Mouse (Mus musculus): Measurements from ENCODE around the gene Taar6. TPM values are rescaled to one million over a fixed set of nuclear protein-coding genes. Genes with fewer than 3 reads are reported as not detected.

Gene Taar6
- not detected in 2 replicates for total RNA-seq (2015; ENCODE audit: low replicate concordance)
- total RNA-seq (2017; ENCODE audit: low replicate concordance): not detected in 2 replicates

DNA sequence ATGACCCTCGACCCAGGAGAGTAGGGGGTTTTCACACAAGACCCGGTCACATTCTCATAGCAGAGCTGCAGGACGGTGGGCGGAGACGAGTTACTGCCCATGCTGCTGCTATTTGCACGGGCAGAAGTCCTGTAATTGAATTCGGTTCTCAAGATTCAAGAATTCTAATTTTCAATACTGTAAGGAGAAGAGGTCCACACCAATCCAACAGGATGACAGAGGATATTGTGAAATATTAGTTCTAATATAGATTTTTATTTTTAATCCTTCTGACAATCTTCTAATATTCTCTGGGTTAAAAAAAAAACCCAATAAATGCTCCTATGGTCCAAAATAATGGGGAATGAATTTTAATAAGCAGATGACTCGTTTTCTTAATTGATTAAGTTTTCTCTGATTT, at the start of gene Taar6:
TSS of gene Taar6 (minus strand) at position 101 of the 400 bp plus-strand sequence.
- no peak for ATAC-seq (replicated peaks; ENCODE audit: low FRiP score, poor library complexity, severe bottlenecking)

DNA sequence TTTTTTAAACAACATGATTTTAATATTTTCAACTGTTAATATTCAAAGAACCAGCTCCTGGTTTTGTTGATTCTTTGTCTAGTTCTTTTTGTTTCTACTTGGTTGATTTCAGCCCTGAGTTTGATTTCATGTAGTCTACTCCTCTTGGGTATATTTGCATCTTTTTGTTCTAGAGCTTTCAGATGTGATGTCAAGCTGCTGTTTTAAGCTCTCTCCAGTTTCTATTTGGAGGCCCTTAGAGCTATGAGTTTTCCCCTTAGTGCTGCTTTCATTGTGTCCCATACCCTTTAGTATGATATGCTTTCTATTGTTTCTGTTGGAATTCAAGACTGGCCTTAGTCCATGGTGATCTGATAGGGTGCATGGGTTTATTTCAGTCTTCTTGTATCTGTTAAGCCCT, 45.9 kb upstream of the Taar6 start:
- no peak for ATAC-seq (replicated peaks; ENCODE audit: low FRiP score, poor library complexity, severe bottlenecking)

DNA sequence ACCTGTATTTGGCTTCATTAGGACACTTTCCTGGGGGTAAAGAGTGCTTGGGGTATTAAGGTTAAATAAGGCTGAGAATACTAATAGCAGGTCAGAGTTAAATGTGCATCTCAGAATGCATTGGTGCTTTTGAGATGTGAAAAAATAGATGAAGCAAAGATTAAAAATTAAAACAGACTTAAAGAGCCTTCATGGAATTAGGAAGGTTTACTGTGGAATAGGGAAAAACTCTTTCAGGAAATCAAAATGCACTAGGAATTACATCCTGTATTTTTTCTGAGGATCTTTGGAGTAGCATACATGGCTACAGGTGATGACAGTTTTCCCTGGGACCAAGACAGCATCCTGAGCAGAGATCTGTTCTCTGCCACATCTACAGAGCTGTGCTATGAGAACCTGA, 41.5 kb upstream of the Taar6 start, which contains the start of gene Taar7d:
TSS of gene Taar7d (plus strand) at position 301 of the 400 bp plus-strand sequence.
- ATAC-seq (replicated peaks; ENCODE audit: low FRiP score, poor library complexity, severe bottlenecking): no peak

DNA sequence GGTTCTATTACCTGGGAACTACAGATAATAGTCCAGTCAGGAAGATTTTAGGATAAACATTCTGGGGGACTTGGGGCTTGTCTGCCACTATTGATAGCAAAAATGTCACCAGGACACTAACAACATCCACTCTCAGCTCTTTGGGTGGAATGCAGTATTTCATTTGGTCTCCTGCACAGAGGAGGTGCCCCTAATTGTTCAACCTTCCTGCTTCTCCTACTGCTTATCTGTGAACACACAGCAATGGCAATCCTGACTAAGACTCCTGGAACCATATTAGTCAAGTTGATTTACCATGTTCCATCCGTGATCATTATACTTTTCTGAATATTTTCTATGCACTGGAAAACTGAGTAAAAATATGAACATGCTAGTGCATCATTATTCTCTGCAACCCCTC, 22.7 kb upstream of the Taar6 start:
- ATAC-seq (replicated peaks; ENCODE audit: low FRiP score, poor library complexity, severe bottlenecking): 0 out of 2 replicates have a peak, but pooled peaks have one; percentile 47

DNA sequence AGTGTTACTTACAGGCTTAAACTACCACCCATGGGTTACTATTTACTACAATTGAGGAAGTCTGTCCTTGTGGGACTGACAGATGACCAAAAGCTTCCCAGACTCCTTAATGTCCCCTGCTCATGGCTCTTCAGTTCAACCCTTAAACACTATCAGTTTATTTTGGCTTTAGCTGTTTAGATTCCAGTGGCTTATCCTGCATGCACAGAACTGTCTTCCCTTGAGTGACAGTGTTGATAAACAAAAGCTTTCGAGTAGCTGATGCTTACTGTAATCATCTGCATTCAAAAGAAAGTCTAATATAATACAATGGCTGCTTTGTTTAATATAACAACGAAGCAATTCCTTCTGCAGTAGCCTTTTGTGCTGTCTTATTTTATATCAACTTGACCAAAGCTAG, 21.6 kb upstream of the Taar6 start:
- peak; percentile 88 for ATAC-seq (replicated peaks; ENCODE audit: low FRiP score, poor library complexity, severe bottlenecking)

DNA sequence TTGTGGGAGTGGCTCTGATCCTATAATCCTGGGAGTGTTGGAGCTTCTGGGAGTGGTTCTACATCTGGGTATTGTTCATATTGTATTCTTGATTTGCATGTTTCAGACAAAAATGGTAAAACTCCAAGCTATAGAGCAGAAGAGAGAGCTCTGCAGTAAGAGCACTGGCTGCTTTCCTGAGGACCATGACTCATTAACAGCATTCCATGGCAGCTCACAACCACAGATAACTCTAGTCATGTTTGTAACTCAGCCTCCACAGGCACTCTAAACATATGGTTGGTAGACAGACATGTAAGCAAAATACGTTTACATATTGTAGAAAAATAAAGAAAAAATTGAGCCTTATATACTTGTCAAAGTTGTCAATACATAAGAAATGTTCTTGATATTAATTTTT, 21.0 kb upstream of the Taar6 start:
- ATAC-seq (replicated peaks; ENCODE audit: low FRiP score, poor library complexity, severe bottlenecking): peak; percentile 80

DNA sequence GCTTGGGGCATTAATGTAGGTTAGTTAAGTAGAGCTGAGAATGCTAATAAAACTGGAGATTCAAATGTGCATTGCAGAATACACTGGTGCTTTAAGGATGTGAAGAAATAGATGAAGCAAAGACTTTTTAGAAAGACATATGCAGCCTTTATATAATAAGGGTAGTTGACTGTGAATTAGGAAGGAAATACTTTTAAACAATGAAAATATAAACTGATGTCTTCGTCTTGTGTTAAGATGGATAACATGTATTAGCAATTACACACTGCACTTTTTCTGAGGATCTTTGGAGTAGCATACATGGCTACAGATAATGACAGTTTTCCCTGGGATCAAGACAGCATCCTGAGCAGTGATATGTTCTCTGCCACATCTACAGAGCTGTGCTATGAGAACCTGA, 14.2 kb upstream of the Taar6 start, which contains the start of gene Taar7b:
TSS of gene Taar7b (plus strand) at position 301 of the 400 bp plus-strand sequence.
- no peak for ATAC-seq (replicated peaks; ENCODE audit: low FRiP score, poor library complexity, severe bottlenecking)

DNA sequence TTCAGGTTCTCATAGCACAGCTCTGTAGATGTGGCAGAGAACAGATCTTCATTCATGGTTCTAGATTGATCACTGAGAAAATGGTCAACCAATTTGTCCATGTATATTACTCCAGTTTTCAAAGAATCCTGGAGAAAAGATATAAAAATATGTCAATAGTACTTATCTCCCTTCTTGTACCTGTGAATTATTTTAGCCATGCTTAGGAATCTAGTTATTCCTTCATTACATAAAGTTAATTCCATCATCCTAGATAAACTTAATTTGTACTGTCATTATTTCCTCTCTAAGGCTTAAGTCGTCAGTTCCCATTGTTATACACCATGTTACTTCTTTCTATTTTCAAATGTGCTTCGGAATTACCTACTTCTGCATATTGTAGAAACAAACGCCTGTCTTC, 7.9 kb upstream of the Taar6 start, which contains the start of gene Taar7a:
TSS of gene Taar7a (minus strand) at position 101 of the 400 bp plus-strand sequence.
- ATAC-seq (replicated peaks; ENCODE audit: low FRiP score, poor library complexity, severe bottlenecking): no peak

DNA sequence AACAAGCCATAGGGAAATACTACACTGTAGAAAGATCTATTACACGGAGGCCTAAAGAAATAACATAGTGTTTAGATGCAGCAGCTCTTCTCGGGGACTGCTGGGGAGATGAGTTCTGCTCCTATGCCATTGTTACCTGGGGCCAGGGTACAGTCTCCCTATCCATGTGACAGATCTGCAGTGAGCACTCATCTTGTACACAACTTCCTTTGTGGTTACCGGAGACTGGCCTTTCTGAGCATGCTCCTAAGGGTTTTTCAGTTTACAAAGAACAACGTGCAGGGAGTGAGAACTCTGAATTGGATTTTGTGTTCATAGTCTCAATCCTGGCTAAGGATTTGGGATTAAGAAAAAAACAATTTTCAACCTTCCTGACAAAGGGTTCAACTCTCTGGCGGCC, 973 bp upstream of the Taar6 start:
- ATAC-seq (replicated peaks; ENCODE audit: low FRiP score, poor library complexity, severe bottlenecking): no peak

DNA sequence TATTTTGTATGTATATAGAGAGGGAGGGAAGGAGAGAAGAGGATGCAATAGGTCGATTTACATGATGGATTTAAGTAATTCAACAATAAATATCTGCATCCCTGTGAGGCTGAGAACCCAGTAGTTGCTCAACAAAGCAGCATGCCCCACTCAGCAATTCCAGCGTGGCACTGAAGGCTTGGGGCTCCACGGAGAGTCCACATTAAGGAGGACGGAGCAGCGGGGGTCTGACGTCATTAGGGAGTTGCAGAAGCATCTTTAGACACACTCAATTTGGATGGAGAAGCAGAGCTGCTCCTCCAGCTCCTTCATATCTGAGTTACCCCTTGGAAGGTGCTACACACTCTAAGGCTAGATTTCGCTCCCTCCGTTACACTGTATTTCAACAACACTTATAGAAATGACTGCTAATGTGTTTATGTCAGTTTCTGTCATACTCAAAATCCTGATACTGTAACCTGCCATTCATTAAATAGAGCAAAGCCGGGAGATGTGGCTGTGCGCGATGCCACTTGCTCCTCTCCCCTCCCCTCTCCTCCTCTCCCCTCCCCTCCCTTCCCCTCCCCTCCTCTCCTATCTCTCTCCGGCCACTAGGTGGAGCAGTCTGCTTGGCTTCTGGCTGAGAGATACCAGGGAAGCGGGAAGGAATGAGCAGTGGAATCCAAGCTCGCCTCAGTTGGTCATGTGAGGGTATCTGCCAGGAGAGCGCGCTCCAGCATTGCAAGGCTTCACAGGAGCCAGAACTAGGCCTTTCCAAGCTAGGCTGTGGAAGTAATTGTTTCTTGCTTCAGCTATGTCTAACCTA, 6.3 kb downstream of the Taar6 start:
- no peak for ATAC-seq (replicated peaks; ENCODE audit: low FRiP score, poor library complexity, severe bottlenecking)

DNA sequence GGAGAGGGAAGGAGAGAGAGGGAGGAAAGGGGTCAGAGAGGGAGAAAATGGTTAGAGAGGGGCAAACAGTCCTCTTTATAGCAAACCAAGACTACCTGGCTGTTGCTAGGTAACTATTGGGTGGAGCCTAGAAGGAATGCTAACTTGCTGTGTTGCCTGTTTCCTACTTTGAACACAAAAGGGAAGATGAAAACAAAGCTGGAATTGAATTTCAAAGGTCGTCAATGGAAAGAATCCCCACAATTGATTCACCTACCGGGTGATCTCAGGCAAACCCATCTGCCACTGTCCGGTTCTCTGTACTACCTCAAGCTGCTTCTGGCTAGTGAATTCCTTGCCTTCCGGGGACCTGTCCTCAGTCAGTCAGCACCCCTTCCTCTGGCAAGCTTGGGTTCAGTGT, 7.5 kb downstream of the Taar6 start:
- no peak for ATAC-seq (replicated peaks; ENCODE audit: low FRiP score, poor library complexity, severe bottlenecking)

DNA sequence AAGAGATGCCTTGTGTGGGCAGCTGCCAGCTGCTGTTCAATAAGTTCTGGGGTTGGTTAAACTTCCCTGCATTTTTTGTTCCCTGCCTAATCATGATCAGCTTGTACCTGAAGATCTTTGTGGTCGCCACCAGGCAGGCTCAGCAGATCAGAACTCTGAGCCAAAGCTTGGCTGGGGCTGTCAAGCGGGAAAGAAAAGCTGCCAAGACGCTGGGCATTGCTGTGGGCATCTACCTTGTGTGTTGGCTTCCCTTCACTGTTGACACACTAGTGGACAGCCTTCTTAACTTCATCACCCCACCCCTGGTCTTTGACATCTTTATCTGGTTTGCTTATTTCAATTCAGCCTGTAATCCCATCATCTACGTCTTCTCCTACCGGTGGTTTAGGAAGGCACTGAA, 14.2 kb downstream of the Taar6 start:
- no peak for ATAC-seq (replicated peaks; ENCODE audit: low FRiP score, poor library complexity, severe bottlenecking)

DNA sequence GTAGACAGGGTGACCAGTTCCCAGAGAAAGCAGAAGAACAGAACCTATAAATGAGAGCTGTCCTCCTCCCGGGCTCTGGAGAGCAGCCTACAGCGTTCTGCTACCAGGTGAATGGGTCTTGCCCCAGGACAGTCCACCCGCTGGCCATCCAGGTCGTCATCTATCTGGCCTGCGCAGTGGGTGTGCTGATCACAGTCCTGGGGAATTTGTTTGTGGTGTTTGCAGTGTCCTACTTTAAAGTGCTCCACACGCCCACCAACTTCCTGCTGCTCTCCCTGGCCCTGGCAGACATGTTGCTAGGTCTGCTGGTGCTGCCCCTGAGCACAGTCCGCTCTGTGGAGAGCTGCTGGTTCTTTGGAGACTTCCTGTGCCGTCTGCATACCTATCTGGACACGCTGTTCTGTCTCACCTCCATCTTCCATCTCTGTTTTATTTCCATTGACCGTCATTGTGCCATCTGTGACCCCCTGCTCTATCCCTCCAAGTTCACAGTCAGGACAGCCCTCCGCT, 14.7 kb downstream of the Taar6 start, which contains the start of gene Taar5:
TSS of gene Taar5 (plus strand) at position 51 of the 510 bp plus-strand sequence.
- ATAC-seq (replicated peaks; ENCODE audit: low FRiP score, poor library complexity, severe bottlenecking): no peak

DNA sequence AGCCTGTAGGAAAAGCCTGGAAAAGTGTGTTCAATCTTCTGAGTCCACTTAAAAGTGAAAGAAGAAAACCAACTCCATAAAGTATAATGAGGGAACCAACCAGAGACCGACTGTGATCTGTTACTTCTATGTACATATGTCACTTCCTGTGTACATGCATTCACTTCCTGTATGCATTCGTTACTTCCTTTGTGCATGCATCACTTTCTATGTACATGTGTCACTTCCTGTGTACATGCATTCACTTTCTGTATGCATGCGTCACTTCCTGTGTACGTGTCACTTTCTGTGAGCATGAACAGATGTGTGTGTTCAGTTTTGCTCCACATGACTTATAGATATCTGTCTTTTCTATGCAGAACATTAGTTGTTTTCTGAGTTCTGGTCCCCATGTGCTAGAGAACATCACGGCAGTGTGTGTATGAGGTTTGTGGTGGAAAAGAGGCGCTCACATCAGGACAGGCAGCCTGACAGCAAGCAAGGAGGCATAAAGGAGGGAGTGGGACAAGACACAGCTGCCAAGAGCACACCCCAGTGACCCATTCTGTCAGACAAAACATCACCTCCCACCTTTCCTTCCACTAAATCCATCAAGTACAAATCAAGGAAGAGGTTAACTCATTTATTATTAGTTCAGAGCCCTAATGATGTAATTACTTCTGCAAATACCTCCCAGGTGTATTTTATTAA, 20.4 kb downstream of the Taar6 start:
- no peak for ATAC-seq (replicated peaks; ENCODE audit: low FRiP score, poor library complexity, severe bottlenecking)

DNA sequence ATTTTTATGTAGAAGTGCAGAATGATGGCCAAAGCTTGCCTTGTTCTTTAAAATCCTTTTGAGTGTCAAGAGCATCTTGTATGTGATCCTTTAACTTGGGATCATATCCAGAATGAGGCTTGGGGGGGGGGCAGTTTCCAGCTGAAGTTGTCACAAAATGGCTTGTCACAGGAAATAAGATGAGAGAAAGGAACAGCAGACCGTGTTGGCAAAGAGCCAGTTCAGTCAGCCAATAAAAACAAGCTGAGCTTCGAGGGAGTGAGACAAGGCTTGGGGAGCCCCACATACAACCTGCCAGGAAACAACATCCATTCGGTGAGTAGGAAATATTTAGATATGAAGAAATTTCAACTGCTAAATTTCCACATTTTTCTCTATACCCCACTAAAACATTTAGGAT, 22.0 kb downstream of the Taar6 start:
- ATAC-seq (replicated peaks; ENCODE audit: low FRiP score, poor library complexity, severe bottlenecking): no peak

DNA sequence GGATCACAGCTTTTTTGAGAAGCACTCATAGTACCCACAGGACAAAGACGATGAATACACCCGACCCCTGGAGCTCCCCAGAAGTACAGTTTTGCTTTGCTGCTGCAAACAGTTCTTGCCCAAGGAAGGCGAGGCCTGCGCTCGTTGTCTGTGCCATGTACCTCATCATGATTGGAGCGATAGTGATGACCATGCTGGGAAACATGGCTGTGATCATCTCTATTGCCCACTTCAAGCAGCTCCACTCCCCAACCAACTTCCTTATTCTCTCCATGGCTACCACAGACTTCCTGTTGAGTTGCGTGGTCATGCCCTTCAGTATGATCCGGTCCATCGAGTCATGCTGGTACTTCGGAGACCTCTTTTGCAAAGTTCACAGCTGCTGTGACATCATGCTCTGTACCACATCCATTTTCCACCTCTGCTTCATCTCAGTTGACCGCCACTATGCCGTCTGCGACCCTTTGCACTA, 25.0 kb downstream of the Taar6 start, which contains the start of gene Taar4:
TSS of gene Taar4 (plus strand) at position 51 of the 472 bp plus-strand sequence.
- ATAC-seq (replicated peaks; ENCODE audit: low FRiP score, poor library complexity, severe bottlenecking): no peak

DNA sequence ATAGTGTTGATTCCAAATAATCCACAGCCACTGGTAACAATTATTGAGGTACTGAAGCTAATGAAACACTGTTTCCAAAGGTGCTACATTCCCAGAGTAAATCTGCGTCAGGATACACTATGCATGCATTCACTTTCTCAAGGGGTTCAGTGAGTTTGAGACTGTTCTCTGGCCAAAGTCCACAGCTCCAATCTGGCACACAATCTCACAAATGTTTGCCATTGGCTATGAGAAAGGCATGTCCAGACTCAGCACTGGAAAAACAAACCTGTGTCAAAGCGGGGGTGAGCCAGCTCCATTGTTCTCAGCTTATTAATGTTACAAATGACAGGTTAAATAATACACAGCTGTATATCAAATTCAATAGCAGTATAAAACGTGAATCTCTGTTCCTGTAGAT, 26.4 kb downstream of the Taar6 start:
- ATAC-seq (replicated peaks; ENCODE audit: low FRiP score, poor library complexity, severe bottlenecking): no peak

DNA sequence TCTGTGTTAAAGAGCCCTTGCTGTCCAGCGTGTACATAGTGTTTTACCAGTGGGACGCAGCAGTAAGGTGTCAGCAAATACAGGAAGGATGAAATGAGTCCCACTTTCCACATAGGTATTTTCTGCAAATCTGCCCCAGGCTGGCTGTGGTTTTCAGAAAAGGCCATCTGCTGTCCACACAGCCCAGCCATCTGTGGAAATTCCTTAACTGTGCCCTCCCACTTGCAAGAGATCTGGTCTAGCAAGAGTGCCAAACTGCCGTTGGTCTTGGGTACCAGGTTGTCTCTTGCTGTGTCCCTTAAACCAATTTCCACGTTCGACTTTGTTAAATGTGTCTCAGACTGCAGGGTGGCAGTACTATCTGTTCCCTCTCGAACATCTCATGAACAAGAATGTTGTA, 33.7 kb downstream of the Taar6 start:
- no peak for ATAC-seq (replicated peaks; ENCODE audit: low FRiP score, poor library complexity, severe bottlenecking)

DNA sequence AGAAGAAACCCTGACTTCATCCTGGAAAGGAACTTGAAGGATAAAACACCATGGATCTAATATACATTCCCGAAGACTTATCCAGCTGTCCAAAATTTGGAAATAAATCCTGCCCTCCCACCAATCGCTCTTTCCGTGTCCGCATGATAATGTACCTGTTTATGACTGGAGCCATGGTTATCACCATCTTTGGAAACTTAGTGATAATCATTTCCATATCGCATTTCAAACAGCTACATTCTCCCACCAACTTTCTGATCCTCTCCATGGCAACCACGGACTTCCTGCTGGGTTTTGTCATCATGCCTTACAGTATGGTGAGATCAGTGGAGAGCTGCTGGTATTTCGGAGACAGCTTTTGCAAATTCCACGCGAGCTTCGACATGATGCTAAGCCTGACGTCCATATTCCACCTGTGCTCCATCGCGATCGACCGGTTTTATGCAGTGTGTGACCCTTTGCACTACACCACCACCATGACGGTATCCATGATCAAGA, 35.9 kb downstream of the Taar6 start, which contains the start of gene Taar3:
TSS of gene Taar3 (plus strand) at position 51 of the 498 bp plus-strand sequence.
- no peak for ATAC-seq (replicated peaks; ENCODE audit: low FRiP score, poor library complexity, severe bottlenecking)

DNA sequence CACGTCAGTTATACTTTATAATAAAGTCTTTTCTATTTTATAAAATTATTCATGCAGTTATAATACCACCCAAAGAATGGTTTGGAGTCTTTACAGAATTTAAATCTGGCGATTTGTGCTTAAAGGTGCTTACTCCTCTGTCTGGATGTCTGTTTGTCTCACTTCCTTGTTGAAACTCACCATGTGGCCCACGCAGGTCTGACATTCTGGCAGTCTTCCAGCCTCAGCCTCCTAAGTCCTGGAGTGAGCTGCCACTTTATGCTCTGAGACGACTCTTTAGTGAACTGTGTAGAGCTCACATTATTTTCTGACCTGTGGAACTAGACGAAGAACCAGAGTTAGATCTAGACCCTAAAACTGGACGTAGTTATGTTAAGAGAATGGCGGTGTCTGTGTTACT, 37.4 kb downstream of the Taar6 start:
- ATAC-seq (replicated peaks; ENCODE audit: low FRiP score, poor library complexity, severe bottlenecking): no peak
